Mouse (Mus musculus) megakaryocyte, embryonic 14.5 days (primary cell): ENCODE measurements at regions not wholly inside any gene's neighbourhood (a gene's known extent, or its start where the extent isn't known, plus 50 kb on each side); places are given as distances from the start of the nearest gene placed in this dataset.

Experiments
- FLI1 ChIP-seq: IDR thresholded peaks from 2 replicates; pipeline ENCODE4 v1.6.1; 2012; ENCODE audit warnings: low read length, inconsistent platforms, mixed read lengths
- GATA1 ChIP-seq: IDR thresholded peaks from 3 replicates; pipeline ENCODE4 v1.6.1; 2012; ENCODE audit warnings: mixed read lengths, low read length, inconsistent platforms, borderline replicate concordance

DNA sequence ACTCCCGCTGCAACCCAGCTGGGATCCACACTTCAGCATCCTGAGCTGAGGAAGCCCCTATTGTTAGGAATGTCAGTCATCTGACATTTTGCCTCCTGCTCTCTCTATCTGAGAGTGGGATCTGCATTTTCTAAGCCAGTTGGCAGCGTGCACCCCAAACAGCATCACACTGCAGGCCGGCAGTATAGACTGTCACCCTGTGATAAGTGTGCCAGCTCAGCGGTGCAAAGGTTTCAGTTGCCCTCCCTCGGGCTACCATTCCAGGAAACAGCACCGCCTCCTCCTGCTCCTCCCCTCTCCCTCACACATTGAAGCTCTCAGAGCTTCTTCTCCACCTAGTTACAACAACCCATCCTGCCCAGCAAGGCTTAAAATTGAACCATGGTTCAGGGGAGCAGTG is 194.5 kb downstream of the Lmo4 start:
- no peak for TF ChIP-seq GATA1
- TF ChIP-seq FLI1 = no peak
